Mouse (Mus musculus): ENCODE measurements around the gene Sema4a. TPM values are rescaled to one million over a fixed set of nuclear protein-coding genes. Genes with fewer than 3 reads are reported as not detected.
"Not testable (repeated sequence)": the region's sequence is repeated elsewhere in the genome, so short reads cannot be mapped to it uniquely, and the experiment has no call there.

Gene Sema4a
- polyA plus RNA-seq, 1 experiment from 2014 or later = 6.3 TPM

DNA sequence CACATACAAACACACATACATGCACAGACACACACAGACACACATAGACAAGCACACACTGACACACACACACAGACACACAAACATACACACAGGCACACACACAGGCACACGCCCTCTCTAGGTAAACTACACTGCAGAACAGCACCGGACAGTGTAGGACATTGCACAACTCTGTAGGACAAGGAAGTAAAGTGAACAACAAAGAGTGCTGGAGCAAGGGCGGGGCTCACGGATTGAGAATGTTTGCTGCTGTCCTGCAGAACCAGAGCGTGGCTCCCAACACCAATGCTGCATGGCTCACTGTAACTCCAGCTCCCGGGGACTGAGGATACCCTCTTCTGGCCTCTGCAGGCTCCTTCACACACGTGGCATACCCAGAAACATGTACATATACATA, 18.1 kb downstream of the Sema4a start:
- no peak overlapping the region for H3K27ac ChIP-seq (ENCODE audit: low read depth, low read length)
- DNase-seq (ENCODE audit: low spot score, missing footprints) (no peak), ATAC-seq (ENCODE audit: low FRiP score) (no peak)
- no peak overlapping the region for H3K4me3 ChIP-seq (ENCODE audit: low read depth, low read length)
- H3K4me2 ChIP-seq = no peak overlapping the region
- H3K27me3 ChIP-seq (ENCODE audit: control insufficient read depth, insufficient read depth, low read length) = no peaks in the 10 kb centered on the region
- no peak overlapping the region for H3K9ac ChIP-seq (ENCODE audit: low read length)
- 85% methylated on average over 7 of the region's 7 CpGs for WGBS
- H3K9me3 ChIP-seq (ENCODE audit: control insufficient read depth, low read length) = no peaks in the 10 kb centered on the region
- H3K36me3 ChIP-seq (ENCODE audit: control insufficient read depth, insufficient read depth, low read length) = no peaks in the 10 kb centered on the region
- H3K4me1 ChIP-seq (ENCODE audit: control insufficient read depth, insufficient read depth, low read length) = peaks cover 8% of the 10 kb centered on the region; the same call in 1 of the 2 replicates

- Histone ChIP-seq H3K36me3 (ENCODE audit: control insufficient read depth, insufficient read depth, low read length) (no peaks in the 10 kb centered on the region), H3K4me3 (ENCODE audit: low read depth, low read length) (no peak overlapping the region), H3K9me3 (ENCODE audit: control insufficient read depth, low read length) (no peaks in the 10 kb centered on the region), H3K9ac (ENCODE audit: low read length) (no peak overlapping the region), H3K4me1 (ENCODE audit: control insufficient read depth, insufficient read depth, low read length) (peaks cover 8% of the 10 kb centered on the region; the same call in 1 of the 2 replicates), H3K27ac (ENCODE audit: low read depth, low read length) (no peak overlapping the region), H3K4me2 (no peak overlapping the region), H3K27me3 (ENCODE audit: control insufficient read depth, insufficient read depth, low read length) (no peaks in the 10 kb centered on the region)
- 87% methylated on average over 12 of the region's 12 CpGs for WGBS
- ATAC-seq (ENCODE audit: low FRiP score) (no peak), DNase-seq (ENCODE audit: low spot score, missing footprints) (peak; percentile 73)
These were observed 18.5 kb downstream of the Sema4a start for GRCm38 (mm10) chr3:88442488-88442887.

- Histone ChIP-seq H3K27ac (ENCODE audit: low read depth, low read length) (no peak overlapping the region), H3K4me2 (no peak overlapping the region; the same call in 1 of the 2 replicates), H3K9ac (ENCODE audit: low read length) (no peak overlapping the region), H3K4me1 (ENCODE audit: control insufficient read depth, insufficient read depth, low read length) (peaks cover 8% of the 10 kb centered on the region; the same call in 1 of the 2 replicates), H3K4me3 (ENCODE audit: low read depth, low read length) (no peak overlapping the region), H3K36me3 (ENCODE audit: control insufficient read depth, insufficient read depth, low read length) (no peaks in the 10 kb centered on the region), H3K9me3 (ENCODE audit: control insufficient read depth, low read length) (no peaks in the 10 kb centered on the region), H3K27me3 (ENCODE audit: control insufficient read depth, insufficient read depth, low read length) (no peaks in the 10 kb centered on the region)
- WGBS = 25% methylated on average over 27 of the region's 27 CpGs
- DNase-seq (ENCODE audit: low spot score, missing footprints) (peak; percentile 87), ATAC-seq (ENCODE audit: low FRiP score) (peak; percentile 36; the same call in 1 of the 2 replicates)
These were observed 20.2 kb downstream of the Sema4a start for GRCm38 (mm10) chr3:88440500-88441381.

- H3K4me2 ChIP-seq = no peak overlapping the region
- DNase-seq (ENCODE audit: low spot score, missing footprints) (peak; percentile 57), ATAC-seq (ENCODE audit: low FRiP score) (no peak)
- H3K9ac ChIP-seq (ENCODE audit: low read length) = no peak overlapping the region
- no peaks in the 10 kb centered on the region for H3K36me3 ChIP-seq (ENCODE audit: control insufficient read depth, insufficient read depth, low read length)
- H3K4me1 ChIP-seq (ENCODE audit: control insufficient read depth, insufficient read depth, low read length) = peaks cover 8% of the 10 kb centered on the region; the same call in 1 of the 2 replicates
- H3K27me3 ChIP-seq (ENCODE audit: control insufficient read depth, insufficient read depth, low read length) = no peaks in the 10 kb centered on the region
- H3K9me3 ChIP-seq (ENCODE audit: control insufficient read depth, low read length) = no peaks in the 10 kb centered on the region
- H3K4me3 ChIP-seq (ENCODE audit: low read depth, low read length) = no peak overlapping the region
- no peak overlapping the region for H3K27ac ChIP-seq (ENCODE audit: low read depth, low read length)
- WGBS = 56% methylated on average over 4 of the region's 4 CpGs
These were observed 21.4 kb downstream of the Sema4a start for GRCm38 (mm10) chr3:88439582-88439981.

GRCm38 (mm10) chr3:88437454-88437853, 23.5 kb downstream of the Sema4a start:
- H3K4me3 ChIP-seq (ENCODE audit: low read depth, low read length) = no peak overlapping the region
- no peak for DNase-seq (ENCODE audit: low spot score, missing footprints)
- no peaks in the 10 kb centered on the region for H3K36me3 ChIP-seq (ENCODE audit: control insufficient read depth, insufficient read depth, low read length)
- 81% methylated on average over 10 of the region's 10 CpGs for WGBS
- no peak overlapping the region for H3K9ac ChIP-seq (ENCODE audit: low read length)
- H3K9me3 ChIP-seq (ENCODE audit: control insufficient read depth, low read length) = no peaks in the 10 kb centered on the region
- no peaks in the 10 kb centered on the region for H3K27me3 ChIP-seq (ENCODE audit: control insufficient read depth, insufficient read depth, low read length)
- peaks cover 8% of the 10 kb centered on the region; the same call in 1 of the 2 replicates for H3K4me1 ChIP-seq (ENCODE audit: control insufficient read depth, insufficient read depth, low read length)
- peak overlapping the region; percentile 42; the same call in 1 of the 2 replicates for H3K4me2 ChIP-seq
- H3K27ac ChIP-seq (ENCODE audit: low read depth, low read length) = no peak overlapping the region
- ATAC-seq (ENCODE audit: low FRiP score) = no peak

DNA sequence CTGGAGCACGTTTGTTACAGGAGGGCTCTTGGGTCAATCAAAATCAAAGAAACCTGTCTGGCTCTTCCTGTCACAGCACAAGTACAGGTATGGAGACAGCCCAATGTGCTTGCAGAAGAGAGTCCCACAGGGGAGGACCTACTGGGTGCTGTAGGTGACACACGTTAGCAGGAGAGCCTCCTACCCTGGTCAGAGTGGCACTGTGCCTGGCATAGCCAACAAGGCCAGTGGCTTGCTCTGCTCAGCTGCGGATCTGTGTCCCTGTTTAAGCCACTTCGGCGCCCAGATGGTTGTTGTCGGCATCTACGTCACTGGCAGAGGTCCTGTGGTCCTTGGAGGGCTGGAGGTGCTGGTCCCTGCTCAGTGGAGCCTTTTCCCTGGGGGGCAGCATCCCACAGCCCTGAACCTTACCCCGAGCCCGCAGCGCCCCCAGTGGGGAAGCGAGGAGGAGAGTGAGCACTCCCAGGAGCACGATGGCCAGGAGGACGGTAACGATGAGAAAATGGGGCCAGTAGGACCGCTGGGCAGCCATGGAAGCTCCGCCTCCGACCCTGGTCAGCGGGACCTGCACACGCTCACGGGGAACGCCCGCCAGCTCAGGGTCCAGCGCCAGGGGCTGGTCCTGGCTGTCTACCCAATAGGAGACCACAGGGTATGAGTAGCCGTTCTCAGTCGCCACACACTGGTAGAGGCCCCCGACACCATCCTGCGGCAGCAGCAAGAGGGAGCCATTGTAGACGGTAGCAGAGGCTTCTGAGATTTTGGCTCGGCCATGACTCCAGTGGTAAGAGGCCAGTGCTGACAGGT, 24.4 kb downstream of the Sema4a start:
- ATAC-seq (ENCODE audit: low FRiP score) (peak; percentile 88), DNase-seq (ENCODE audit: low spot score, missing footprints) (peak; percentile 97)
- Histone ChIP-seq H3K9ac (ENCODE audit: low read length) (peak overlapping the region; percentile 46), H3K4me2 (peak overlapping the region; percentile 42), H3K27ac (ENCODE audit: low read depth, low read length) (no peak overlapping the region), H3K4me1 (ENCODE audit: control insufficient read depth, insufficient read depth, low read length) (peaks cover 8% of the 10 kb centered on the region; the same call in 1 of the 2 replicates), H3K9me3 (ENCODE audit: control insufficient read depth, low read length) (no peaks in the 10 kb centered on the region), H3K36me3 (ENCODE audit: control insufficient read depth, insufficient read depth, low read length) (no peaks in the 10 kb centered on the region), H3K4me3 (ENCODE audit: low read depth, low read length) (peak overlapping the region; percentile 17), H3K27me3 (ENCODE audit: control insufficient read depth, insufficient read depth, low read length) (no peaks in the 10 kb centered on the region)
- WGBS = 11% methylated on average over 29 of the region's 29 CpGs

DNA sequence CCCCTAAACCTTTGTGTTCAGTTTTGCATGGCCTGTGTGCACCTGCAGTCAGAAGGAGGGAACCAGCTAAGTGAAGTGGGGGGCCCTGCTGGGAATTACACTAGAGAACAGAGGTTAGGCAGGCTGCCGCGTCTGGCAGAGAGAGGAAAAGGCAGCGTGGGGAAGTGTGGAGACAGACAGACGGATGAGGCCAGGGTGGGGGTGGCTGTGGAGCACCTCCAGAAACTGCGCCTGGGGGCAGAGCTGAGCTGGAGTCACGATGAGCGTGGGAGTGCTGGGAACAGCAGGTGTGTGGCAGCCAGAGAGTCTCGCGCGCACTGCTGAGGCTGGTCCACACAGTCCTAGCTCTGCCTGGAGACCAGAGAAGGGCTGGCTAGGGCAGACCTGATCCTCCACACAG, 25.5 kb downstream of the Sema4a start:
- Histone ChIP-seq H3K4me2 (no peak overlapping the region), H3K4me1 (ENCODE audit: control insufficient read depth, insufficient read depth, low read length) (peaks cover 3% of the 10 kb centered on the region; the same call in 1 of the 2 replicates), H3K27ac (ENCODE audit: low read depth, low read length) (no peak overlapping the region), H3K27me3 (ENCODE audit: control insufficient read depth, insufficient read depth, low read length) (no peaks in the 10 kb centered on the region), H3K9ac (ENCODE audit: low read length) (no peak overlapping the region), H3K4me3 (ENCODE audit: low read depth, low read length) (no peak overlapping the region), H3K36me3 (ENCODE audit: control insufficient read depth, insufficient read depth, low read length) (no peaks in the 10 kb centered on the region), H3K9me3 (ENCODE audit: control insufficient read depth, low read length) (no peaks in the 10 kb centered on the region)
- no peak for ATAC-seq (ENCODE audit: low FRiP score)
- no peak for DNase-seq (ENCODE audit: low spot score, missing footprints)
- 67% methylated on average over 10 of the region's 10 CpGs for WGBS

DNA sequence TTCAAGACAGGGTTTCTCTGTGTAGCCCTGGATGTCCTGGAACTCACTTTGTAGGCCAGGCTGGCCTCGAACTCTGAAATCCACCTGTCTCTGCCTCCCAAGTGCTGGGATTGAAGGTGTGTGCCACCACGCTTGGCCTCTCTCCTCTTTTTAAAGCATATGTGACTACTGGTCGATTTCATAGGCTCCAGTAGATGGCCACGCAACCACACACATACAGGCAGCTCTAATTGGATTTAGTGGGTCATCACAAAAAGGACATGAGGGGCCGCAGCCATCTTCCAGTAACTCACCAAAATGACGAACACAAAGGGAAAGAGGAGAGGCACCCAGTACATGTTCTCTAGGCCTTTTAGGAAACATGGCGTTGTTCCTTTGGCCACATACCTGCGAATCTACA, 32.3 kb downstream of the Sema4a start:
- H3K9me3 ChIP-seq (ENCODE audit: control insufficient read depth, low read length); H3K4me1 ChIP-seq (ENCODE audit: control insufficient read depth, insufficient read depth, low read length); DNase-seq (ENCODE audit: low spot score, missing footprints); H3K27ac ChIP-seq (ENCODE audit: low read depth, low read length); H3K27me3 ChIP-seq (ENCODE audit: control insufficient read depth, insufficient read depth, low read length); H3K4me2 ChIP-seq; H3K4me3 ChIP-seq (ENCODE audit: low read depth, low read length); ATAC-seq (ENCODE audit: low FRiP score); H3K36me3 ChIP-seq (ENCODE audit: control insufficient read depth, insufficient read depth, low read length); H3K9ac ChIP-seq (ENCODE audit: low read length): not testable (repeated sequence)
- whole genome bisulfite sequencing = 70% methylated on average over 8 of the region's 8 CpGs
